Mouse (Mus musculus) liver, embryonic 16.5 days (tissue): ENCODE measurements around the gene Sv2b. TPM values are rescaled to one million over a fixed set of nuclear protein-coding genes. Genes with fewer than 3 reads are reported as not detected.

Experiments used
- ATAC-seq: fragments of 200-750 bp; cut with Nextera tagmentation; 2 replicates; pipeline ENCODE4 v1.8.0; 2017; ENCODE audit warnings: low read depth, mild to moderate bottlenecking, moderate number of reproducible peaks, moderate library complexity
- H3K27ac ChIP-seq: fragments of 300-500 bp; sonication (generic); 2 replicates; pipeline ENCODE4 v1.5.1; 2014; ENCODE audit warnings: mild to moderate bottlenecking, low read length
- H3K27me3 ChIP-seq: fragments of 300-500 bp; sonication (generic); 2 replicates; pipeline ENCODE4 v1.6.1; 2014; ENCODE audit warnings: low read depth, low read length, mixed read lengths; ENCODE audit not compliant: control insufficient read depth, insufficient read depth
- H3K36me3 ChIP-seq: fragments of 300-500 bp; sonication (generic); 2 replicates; pipeline ENCODE4 v1.6.1; 2014; ENCODE audit warnings: mild to moderate bottlenecking; ENCODE audit not compliant: control insufficient read depth, insufficient read depth
- H3K4me1 ChIP-seq: fragments of 300-500 bp; sonication (generic); 2 replicates; pipeline ENCODE4 v1.6.1; 2014; ENCODE audit warnings: low read depth, low read length, mixed read lengths; ENCODE audit not compliant: control insufficient read depth
- H3K4me2 ChIP-seq: fragments of 300-500 bp; sonication (generic); 2 replicates; pipeline ENCODE4 v1.6.1; 2014; ENCODE audit warnings: low read depth, low read length, mixed read lengths
- H3K4me3 ChIP-seq: fragments of 300-500 bp; sonication (generic); 2 replicates; pipeline ENCODE4 v1.5.1; 2014; ENCODE audit warnings: low read depth, mild to moderate bottlenecking, low read length
- H3K9ac ChIP-seq: fragments of 300-500 bp; sonication (generic); 2 replicates; pipeline ENCODE4 v1.6.1; 2014; ENCODE audit warnings: low read depth, low read length
- H3K9me3 ChIP-seq: fragments of 300-500 bp; sonication (generic); replicated peaks from 2 replicates; pipeline ENCODE4 v1.6.1; 2016; ENCODE audit warnings: low read length; ENCODE audit not compliant: control insufficient read depth
- WGBS: fragments of 180-500 bp; shearing (Covaris S2); extraction: QIAGEN DNeasy Blood & Tissue Kit; methylation state at CpG from one replicate; pipeline ENCODE4 v1.1.7; 2014; ENCODE audit not compliant: insufficient replicate concordance; 5-methylcytosine and 5-hydroxymethylcytosine counted together
- polyA plus RNA-seq: library from polyadenylated mRNA; unstranded; fragments of >200 nt; fragmentation: Nextera tagmentation; extraction: Ambion mirVana; gene quantifications from 2 replicates; pipeline ENCODE4 v1.2.1, GENCODE M21; 2015

The Sv2b gene
- polyA plus RNA-seq, 1 experiment from 2014 or later = 0.02 TPM

DNA sequence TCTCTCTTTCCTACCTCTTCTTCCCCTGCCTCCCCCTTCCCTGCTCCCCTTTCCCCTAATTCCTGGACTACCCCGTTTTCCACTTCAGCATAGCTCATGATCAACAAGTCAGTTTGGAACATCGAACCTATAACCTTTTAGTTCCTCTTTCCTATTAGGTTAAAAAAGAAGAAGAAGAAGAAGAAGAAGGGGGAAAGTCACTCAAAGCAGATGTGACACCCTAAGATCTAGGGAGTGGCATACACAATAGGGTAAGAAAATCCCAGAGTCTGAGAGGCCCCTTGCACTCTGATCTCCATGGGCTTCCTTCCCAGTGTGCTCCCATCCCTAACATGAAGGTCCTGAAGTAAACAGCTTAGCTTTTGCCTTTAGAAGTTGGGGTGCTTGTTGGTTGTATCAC lies 166.3 kb downstream of the Sv2b start:
- ATAC-seq = no peak
- no peak overlapping the region for H3K9ac ChIP-seq
- no peaks in the 10 kb centered on the region; the same call in 1 of the 2 replicates for H3K27me3 ChIP-seq
- H3K4me3 ChIP-seq = no peak overlapping the region
- H3K4me1 ChIP-seq = no peaks in the 10 kb centered on the region
- WGBS = 13% methylated on average over 2 of the region's 2 CpGs
- no peaks in the 10 kb centered on the region for H3K36me3 ChIP-seq
- no peaks in the 10 kb centered on the region for H3K9me3 ChIP-seq
- no peak overlapping the region for H3K4me2 ChIP-seq
- H3K27ac ChIP-seq = no peak overlapping the region

DNA sequence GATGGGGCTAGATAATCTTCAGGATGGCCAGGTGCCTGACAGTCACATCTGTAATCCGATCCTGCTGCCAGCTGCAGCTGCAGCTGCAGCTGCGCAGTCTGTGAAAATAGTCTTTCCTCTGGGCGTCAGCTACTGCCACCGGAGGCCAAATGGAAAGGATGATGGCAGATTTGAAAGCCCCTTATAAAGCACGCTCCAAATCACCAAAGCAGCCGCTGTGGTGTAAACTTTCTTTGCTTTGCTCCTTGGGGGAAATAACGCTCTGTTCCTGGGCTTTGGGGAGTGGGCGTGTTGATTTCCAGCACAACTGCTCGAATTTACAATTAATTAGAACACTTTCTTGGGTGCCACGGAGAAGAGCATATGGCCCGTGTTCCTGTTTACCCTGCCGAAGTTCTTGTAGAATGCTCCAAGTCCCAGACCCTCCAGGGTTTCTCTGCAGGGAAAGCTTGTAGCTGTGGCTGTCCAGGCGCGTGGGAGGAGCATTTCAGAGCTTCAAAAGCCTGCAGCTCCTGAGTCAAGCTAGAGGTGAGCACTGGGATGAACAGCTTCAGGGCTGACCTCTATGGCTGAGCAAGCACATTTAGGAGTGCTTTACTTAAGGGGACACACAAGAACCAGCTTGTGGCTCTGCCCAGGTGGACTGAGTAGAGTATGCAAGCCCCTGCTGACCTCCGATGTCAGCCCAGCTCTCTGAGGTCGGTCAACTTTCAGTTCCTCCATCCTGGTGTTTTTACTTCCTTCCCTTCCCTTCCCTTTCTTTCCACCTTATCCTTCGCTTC lies 167.0 kb downstream of the Sv2b start:
- Histone ChIP-seq H3K4me1 (no peaks in the 10 kb centered on the region), H3K9me3 (no peaks in the 10 kb centered on the region), H3K4me3 (no peak overlapping the region), H3K36me3 (no peaks in the 10 kb centered on the region), H3K4me2 (peak overlapping the region; percentile 24), H3K27ac (no peak overlapping the region), H3K9ac (no peak overlapping the region), H3K27me3 (no peaks in the 10 kb centered on the region; the same call in 1 of the 2 replicates)
- no peak for ATAC-seq
- WGBS = 5% methylated on average over 17 of the region's 17 CpGs

DNA sequence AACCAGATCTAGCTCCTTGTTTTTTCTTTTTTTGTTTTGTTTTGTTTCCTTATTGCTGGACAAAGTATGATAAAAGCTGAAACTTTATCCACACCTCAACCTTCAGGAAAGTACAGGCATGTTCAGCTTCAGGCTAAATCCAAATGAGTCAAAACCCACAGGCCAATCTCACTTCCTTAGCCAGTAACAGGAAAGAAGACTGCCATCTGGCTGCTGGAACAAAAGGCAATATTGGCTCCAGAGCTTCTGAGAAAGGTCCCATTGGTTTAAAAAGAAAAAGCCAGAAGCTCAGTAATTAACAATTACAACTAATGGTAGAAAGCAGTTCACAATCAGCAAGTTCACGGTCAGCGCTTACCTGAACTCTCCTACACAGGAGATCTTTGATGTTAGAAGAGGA lies 169.8 kb downstream of the Sv2b start:
- no peak overlapping the region for H3K4me2 ChIP-seq
- no peaks in the 10 kb centered on the region for H3K36me3 ChIP-seq
- no peak for ATAC-seq
- H3K27me3 ChIP-seq = no peaks in the 10 kb centered on the region; the same call in 1 of the 2 replicates
- H3K27ac ChIP-seq = no peak overlapping the region
- WGBS = 71% methylated on average over 2 of the region's 2 CpGs
- H3K9ac ChIP-seq = no peak overlapping the region
- H3K9me3 ChIP-seq = no peaks in the 10 kb centered on the region
- no peaks in the 10 kb centered on the region for H3K4me1 ChIP-seq
- H3K4me3 ChIP-seq = no peak overlapping the region

DNA sequence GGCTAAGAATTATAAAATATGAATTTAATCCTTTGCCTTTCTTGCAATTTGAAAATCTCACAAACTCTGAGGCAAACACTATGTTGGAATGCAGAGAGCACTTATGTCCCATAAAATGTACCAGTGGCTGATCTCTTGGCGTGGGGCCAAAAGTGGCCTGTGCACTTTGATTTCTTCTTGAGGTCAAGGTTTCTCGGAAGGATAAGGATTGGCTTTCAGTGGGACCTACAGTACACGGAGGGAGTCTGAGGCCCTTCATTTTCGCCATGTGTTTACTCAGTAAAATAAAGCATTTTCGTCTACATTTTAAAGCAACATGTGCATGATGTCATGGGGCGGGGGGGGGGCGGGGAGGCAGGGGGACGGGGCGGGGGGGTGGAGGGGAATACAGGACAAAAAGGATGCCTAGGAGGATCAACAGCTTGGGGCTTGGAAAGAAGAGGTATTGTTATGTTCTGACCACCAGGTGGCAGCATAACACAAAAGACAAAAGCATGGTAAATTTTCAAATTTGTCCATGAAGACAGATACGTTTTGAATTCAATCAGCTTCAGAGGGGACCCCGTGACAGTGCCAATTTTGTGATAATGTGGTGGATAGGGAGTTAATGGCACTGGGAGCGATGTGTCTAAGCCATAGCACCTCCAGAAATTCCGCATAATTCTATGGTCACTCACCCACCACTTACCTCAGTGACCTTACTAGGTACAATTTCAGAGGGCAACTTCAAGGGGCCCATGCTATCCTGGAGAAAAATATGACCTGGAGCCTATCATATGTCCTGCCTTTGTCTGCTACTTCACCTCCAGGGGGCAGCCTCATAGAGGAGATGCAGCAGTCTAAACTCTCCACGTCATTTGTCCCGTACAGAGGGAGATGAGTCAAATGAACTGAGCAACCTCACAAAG lies 174.1 kb downstream of the Sv2b start:
- Histone ChIP-seq H3K4me2 (no peak overlapping the region), H3K4me3 (no peak overlapping the region)
- no peak for ATAC-seq

DNA sequence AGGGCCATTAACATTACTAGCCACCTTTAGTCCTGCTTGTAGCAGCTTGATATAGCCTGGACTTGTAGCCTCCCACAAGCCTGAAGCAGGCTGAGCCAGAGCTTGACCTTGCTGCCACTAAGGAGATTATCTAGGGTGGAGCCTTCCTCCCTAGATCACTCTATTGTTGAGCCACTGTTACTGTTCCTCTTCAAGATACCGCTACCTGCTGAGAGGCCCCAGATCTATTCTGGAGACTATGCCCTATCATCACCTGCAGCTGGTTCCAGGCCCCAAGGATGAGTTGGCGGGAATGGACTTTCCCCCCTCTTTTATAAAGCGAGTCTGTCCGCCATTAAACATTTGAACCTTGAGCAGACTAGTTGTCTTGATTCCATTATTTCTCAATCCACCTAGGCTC lies 181.0 kb downstream of the Sv2b start:
- Histone ChIP-seq H3K27me3 (no peaks in the 10 kb centered on the region), H3K4me2 (no peak overlapping the region), H3K27ac (no peak overlapping the region), H3K9ac (no peak overlapping the region), H3K4me3 (no peak overlapping the region), H3K36me3 (no peaks in the 10 kb centered on the region), H3K9me3 (no peaks in the 10 kb centered on the region), H3K4me1 (no peaks in the 10 kb centered on the region)
- 70% methylated on average over 4 of the region's 4 CpGs for WGBS
- ATAC-seq = no peak

More for the DNA sequence above, 174.1 kb downstream of the Sv2b start:
- Histone ChIP-seq H3K27ac (no peak overlapping the region), H3K27me3 (no peaks in the 10 kb centered on the region), H3K9ac (no peak overlapping the region), H3K4me1 (no peaks in the 10 kb centered on the region), H3K36me3 (no peaks in the 10 kb centered on the region), H3K9me3 (no peaks in the 10 kb centered on the region)
- 29% methylated on average over 14 of the region's 15 CpGs for WGBS

DNA sequence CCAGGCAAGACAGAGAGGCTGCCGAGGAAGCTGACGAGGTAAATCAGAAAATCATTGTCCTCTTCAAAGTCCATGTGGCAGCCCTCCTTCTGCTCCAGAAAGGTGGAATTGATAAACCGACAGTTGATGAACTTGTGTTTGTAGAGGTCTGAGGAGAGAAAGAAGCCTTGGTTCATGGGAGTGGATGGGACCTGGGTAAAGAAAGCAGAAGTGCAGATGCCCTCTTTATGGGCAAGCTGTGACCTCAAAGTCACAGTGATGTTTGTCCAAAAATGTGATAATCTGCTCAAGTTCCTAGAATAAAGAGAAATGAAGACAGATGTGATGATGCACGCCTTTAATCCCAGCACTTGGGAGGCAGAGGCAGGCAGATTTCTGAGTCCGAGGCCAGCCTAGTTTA lies 185.0 kb downstream of the Sv2b start:
- Histone ChIP-seq H3K27me3 (no peaks in the 10 kb centered on the region), H3K36me3 (no peaks in the 10 kb centered on the region), H3K9ac (no peak overlapping the region), H3K4me1 (no peaks in the 10 kb centered on the region), H3K4me2 (no peak overlapping the region), H3K9me3 (no peaks in the 10 kb centered on the region), H3K4me3 (no peak overlapping the region), H3K27ac (no peak overlapping the region)
- no peak for ATAC-seq
- 42% methylated on average over 5 of the region's 5 CpGs for WGBS

DNA sequence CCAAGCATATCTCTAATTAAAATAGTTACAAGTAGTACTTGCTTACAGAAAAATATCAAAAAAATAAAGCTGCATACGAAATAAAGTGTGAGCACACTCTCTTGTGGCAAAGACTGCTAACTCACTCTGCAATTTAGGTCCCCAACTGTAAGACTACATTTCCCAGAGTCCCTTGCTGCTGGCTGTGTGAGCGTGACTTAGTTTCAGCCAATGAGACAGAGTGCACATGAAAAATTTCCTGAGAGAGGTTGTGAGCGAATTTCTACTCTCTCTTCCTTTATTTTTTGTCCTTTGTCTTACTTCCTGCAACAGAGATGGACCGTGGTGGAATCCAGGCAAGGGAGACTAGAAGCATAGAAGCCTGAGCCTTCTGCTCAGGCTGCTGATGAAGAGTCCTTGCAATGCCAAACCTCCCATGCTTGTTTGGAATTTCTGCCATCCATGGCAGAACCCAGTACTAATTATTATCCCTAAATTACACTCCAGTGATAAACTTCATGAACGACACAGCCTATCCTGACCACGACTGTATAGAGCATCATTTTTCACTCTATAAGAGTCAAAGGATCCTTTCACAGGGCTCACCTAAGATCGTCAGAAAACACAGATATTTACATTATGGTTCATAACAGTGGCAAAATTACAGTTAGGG lies 190.9 kb downstream of the Sv2b start:
- H3K27me3 ChIP-seq = no peaks in the 10 kb centered on the region
- WGBS = 21% methylated on average over 7 of the region's 7 CpGs
- no peak; the same call in 1 of the 2 replicates for ATAC-seq
- H3K9me3 ChIP-seq = no peaks in the 10 kb centered on the region
- no peak overlapping the region for H3K9ac ChIP-seq
- H3K4me1 ChIP-seq = no peaks in the 10 kb centered on the region
- no peaks in the 10 kb centered on the region for H3K36me3 ChIP-seq
- H3K4me2 ChIP-seq = peak overlapping the region; percentile 47
- H3K27ac ChIP-seq = no peak overlapping the region
- H3K4me3 ChIP-seq = no peak overlapping the region

DNA sequence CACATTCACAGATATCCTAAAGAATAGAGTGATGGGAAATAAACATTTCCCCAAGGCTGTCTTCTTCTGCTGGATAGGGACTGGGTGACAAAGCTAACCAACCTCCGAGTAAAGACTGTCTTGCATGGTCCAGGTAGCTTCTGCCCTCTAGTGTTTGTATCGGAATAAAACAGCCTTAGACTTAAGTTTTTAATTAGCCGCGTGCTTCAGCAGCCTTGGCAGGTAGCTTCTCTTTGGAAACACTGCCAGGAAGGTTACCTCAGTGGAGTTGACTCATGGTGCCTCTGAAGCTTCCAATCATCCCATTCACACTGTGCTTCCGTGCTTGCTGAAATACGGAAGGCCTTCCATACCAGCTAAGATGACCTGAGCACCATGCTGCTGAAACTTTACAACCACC lies 198.4 kb downstream of the Sv2b start:
- 8% methylated on average over 6 of the region's 6 CpGs for WGBS
- no peak for ATAC-seq
- Histone ChIP-seq H3K27me3 (no peaks in the 10 kb centered on the region), H3K4me3 (no peak overlapping the region), H3K9me3 (no peaks in the 10 kb centered on the region), H3K9ac (no peak overlapping the region), H3K27ac (no peak overlapping the region), H3K4me1 (no peaks in the 10 kb centered on the region), H3K4me2 (no peak overlapping the region), H3K36me3 (no peaks in the 10 kb centered on the region)
